Mouse (Mus musculus): ENCODE measurements around the gene Dnajb11.

Dnajb11 gene

GRCm38 (mm10) chr16:22881487-22881886 lies 23.8 kb downstream of the Dnajb11 start:
- no peak for DNase-seq (ENCODE audit: low spot score in 2 of 2)

GRCm38 (mm10) chr16:22883441-22883840 lies 25.8 kb downstream of the Dnajb11 start:
- no peak for DNase-seq (ENCODE audit: low spot score in 2 of 2)

- no peak for DNase-seq (ENCODE audit: low spot score in 2 of 2)
Observed at GRCm38 (mm10) chr16:22885356-22885755, 27.7 kb downstream of the Dnajb11 start.

- DNase-seq (ENCODE audit: low spot score in 2 of 2) = no peak
Observed at GRCm38 (mm10) chr16:22886726-22887125, 29.1 kb downstream of the Dnajb11 start.

GRCm38 (mm10) chr16:22888835-22889234 lies 31.2 kb downstream of the Dnajb11 start:
- no peak for DNase-seq (ENCODE audit: low spot score in 2 of 2)

- no peak for DNase-seq (ENCODE audit: low spot score in 2 of 2)
Observed at GRCm38 (mm10) chr16:22889716-22890115, 32.1 kb downstream of the Dnajb11 start.

- no peak for DNase-seq (ENCODE audit: low spot score in 2 of 2)
Observed at GRCm38 (mm10) chr16:22890683-22891510, 33.3 kb downstream of the Dnajb11 start, which contains the start of gene Ahsg. TSS of gene Ahsg (plus strand) at chr16:22891277.

GRCm38 (mm10) chr16:22891733-22892154 lies 34.1 kb downstream of the Dnajb11 start:
- no peak for DNase-seq (ENCODE audit: low spot score in 2 of 2)

- no peak for DNase-seq (ENCODE audit: low spot score in 2 of 2)
Observed at GRCm38 (mm10) chr16:22894095-22894494, 36.5 kb downstream of the Dnajb11 start.

- no peak for DNase-seq (ENCODE audit: low spot score in 2 of 2)
Observed at GRCm38 (mm10) chr16:22896618-22897017, 39.0 kb downstream of the Dnajb11 start.

- no peak for DNase-seq (ENCODE audit: low spot score in 2 of 2)
Observed at GRCm38 (mm10) chr16:22899346-22899745, 41.7 kb downstream of the Dnajb11 start.

- no peak for DNase-seq (ENCODE audit: low spot score in 2 of 2)
Observed at GRCm38 (mm10) chr16:22899866-22900570, 42.4 kb downstream of the Dnajb11 start.

GRCm38 (mm10) chr16:22901326-22901725 lies 43.7 kb downstream of the Dnajb11 start:
- no peak for DNase-seq (ENCODE audit: low spot score in 2 of 2)

GRCm38 (mm10) chr16:22909290-22909689 lies 51.6 kb downstream of the Dnajb11 start:
- no peak for DNase-seq (ENCODE audit: low spot score in 2 of 2)

- no peak for DNase-seq (ENCODE audit: low spot score in 2 of 2)
Observed at GRCm38 (mm10) chr16:22911986-22912385, 54.3 kb downstream of the Dnajb11 start.

GRCm38 (mm10) chr16:22912886-22913285 lies 55.2 kb downstream of the Dnajb11 start:
- no peak for DNase-seq (ENCODE audit: low spot score in 2 of 2)

GRCm38 (mm10) chr16:22914276-22914675 lies 56.6 kb downstream of the Dnajb11 start:
- DNase-seq (ENCODE audit: low spot score in 2 of 2) = no peak

- DNase-seq (ENCODE audit: low spot score in 2 of 2) = no peak
Observed at GRCm38 (mm10) chr16:22918034-22918433, 60.4 kb downstream of the Dnajb11 start, which contains the start of gene Fetub. TSS of gene Fetub (plus strand) at chr16:22918334.

GRCm38 (mm10) chr16:22918664-22919312 lies 61.1 kb downstream of the Dnajb11 start:
- no peak for DNase-seq (ENCODE audit: low spot score in 2 of 2)

- DNase-seq (ENCODE audit: low spot score in 2 of 2) = no peak
Observed at GRCm38 (mm10) chr16:22919971-22920854, 62.6 kb downstream of the Dnajb11 start.

- no peak for DNase-seq (ENCODE audit: low spot score in 2 of 2)
Observed at GRCm38 (mm10) chr16:22921761-22922160, 64.1 kb downstream of the Dnajb11 start.
